Mouse (Mus musculus) small intestine, adult 2 months (tissue): ENCODE measurements around the gene Adra2c.

ENCODE experiments used
- CTCF ChIP-seq: fragments of 200-500 bp; IDR thresholded peaks from 2 replicates; pipeline ENCODE4 v1.5.1; 2012; ENCODE audit warnings: low read depth, mild to moderate bottlenecking, control low read depth, inconsistent platforms, low read length, moderate library complexity, mixed read lengths; ENCODE audit not compliant: insufficient replicate concordance, insufficient read length; ENCODE audit errors: extremely low read depth
- POLR2A ChIP-seq: fragments of 200-500 bp; IDR thresholded peaks from 2 replicates; pipeline ENCODE4 v1.6.1; 2012; ENCODE audit warnings: low read depth, mild to moderate bottlenecking, control low read depth, inconsistent platforms, low read length, moderate library complexity

- TF ChIP-seq CTCF (no peak), POLR2A (no peak)
Measured at GRCm38 (mm10) chr5:35314629-35315028, 36.5 kb downstream of the Adra2c start.
